ENCODE assay signal across 10 mouse cellular contexts in the genomic region with DNA sequence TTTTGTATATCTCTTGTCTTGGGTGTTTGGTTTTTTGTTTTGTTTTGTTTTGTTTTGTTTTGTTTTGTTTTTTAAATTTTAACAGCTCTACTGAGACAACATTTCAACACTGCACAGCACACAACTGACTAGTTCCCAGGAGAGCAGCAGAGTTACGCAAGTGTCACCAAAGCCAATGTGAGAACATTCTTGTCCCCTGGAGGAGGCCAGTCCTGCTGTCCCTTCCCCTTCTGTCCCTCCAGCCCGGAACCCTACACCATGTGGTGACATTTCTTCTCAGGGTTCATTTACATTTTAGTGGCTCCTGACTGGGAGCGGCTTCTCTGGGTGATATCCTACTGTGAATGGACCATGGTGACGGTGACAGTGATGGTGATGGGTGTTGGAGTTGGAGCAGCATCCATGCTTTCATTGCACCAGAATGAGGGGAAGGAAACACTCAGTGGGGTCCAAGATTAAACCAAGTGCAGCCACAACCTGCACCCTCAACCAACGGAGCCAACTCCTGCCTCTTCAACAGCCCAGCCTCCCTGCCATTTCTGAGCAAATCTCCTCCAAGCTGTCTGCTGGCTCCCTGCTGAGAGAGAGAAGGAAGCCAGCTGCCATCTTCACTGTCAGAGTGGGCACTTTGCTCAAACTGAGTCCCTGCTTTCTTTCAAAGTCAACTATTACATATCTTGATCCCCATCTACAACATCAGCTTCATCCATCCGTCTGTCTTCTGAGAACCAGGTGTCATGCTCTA. TPM values are rescaled to one million over a fixed set of nuclear protein-coding genes. Genes with fewer than 3 reads are reported as not detected.
DNase-seq lines count a peak whose midpoint lies in the region; ATAC-seq and TF ChIP-seq lines count a peak whose summit lies in the region.
"Had no signal": no experiment of that assay in that cellular context is flagged by ENCODE, and none has a peak within 500 bp of the region (broad histone marks: within the 10 kb centered on the region; RNA-seq: fewer than 3 reads in every experiment).

No protein-coding gene starts in this region.

- H3K36me3 ChIP-seq in kidney, adult 2 months (ENCODE audit: control insufficient read depth, insufficient read depth, low read length), result no peaks in the 10 kb centered on the region
- H3K36me3 ChIP-seq in heart, embryonic 14.5 days (ENCODE audit: control insufficient read depth, insufficient read depth, low read length), result no peaks in the 10 kb centered on the region
- H3K36me3 ChIP-seq: liver, embryonic 15.5 days had no signal

- DNase-seq in kidney, adult 2 months, result peak; percentile 54
- DNase-seq in kidney, adult 18-20 months, result no peak
- DNase-seq in cerebellum, postnatal 10 days, result peak; percentile 81 to 82
- DNase-seq in retina, postnatal 1 day, result no peak
- no peak for DNase-seq in thymus, postnatal 25 days
- no peak for DNase-seq in ovary, adult 18-20 months (ENCODE audit: low spot score)

- H3K9me3 ChIP-seq in heart, embryonic 14.5 days (ENCODE audit: control insufficient read depth, low read length), result no peaks in the 10 kb centered on the region
- H3K9me3 ChIP-seq: forebrain, embryonic 13.5 days; liver, embryonic 15.5 days had no signal

- H3K4me2 ChIP-seq in heart, embryonic 14.5 days (ENCODE audit: low read length), result no peak overlapping the region; the same call in 1 of the 2 replicates
- H3K4me2 ChIP-seq: forebrain, embryonic 13.5 days; liver, embryonic 15.5 days had no signal

- no peak overlapping the region for H3K27ac ChIP-seq in kidney, adult 2 months (ENCODE audit: insufficient read depth, low read depth, low read length)
- peak overlapping the region; percentile 65 to 86 for H3K27ac ChIP-seq in heart, embryonic 14.5 days (replicated peaks in 1 of 2; ENCODE audit: control insufficient read depth in 1 of 2, insufficient read depth in 1 of 2, low read depth in 2 of 2, low read length in 2 of 2)

- no peak for ATAC-seq in heart, embryonic 14.5 days (ENCODE audit: insufficient number of reproducible peaks, insufficient read depth, low FRiP score, low read depth)
- ATAC-seq in megakaryocyte, adult 5-6 weeks (ENCODE audit: poor library complexity, severe bottlenecking), result peak; percentile 54
- ATAC-seq: forebrain, embryonic 13.5 days had no signal

- TF ChIP-seq POLR2A in kidney, adult 2 months (IDR thresholded peaks at IDR 0.05; ENCODE audit: low read depth, low read length), result no peak

- 72% methylated on average over 6 of the region's 6 CpGs for WGBS in kidney, adult 2 months
- WGBS in heart, embryonic 14.5 days, result 49% methylated on average over 6 of the region's 6 CpGs

- H3K4me1 ChIP-seq in kidney, adult 2 months (ENCODE audit: control insufficient read depth, insufficient read depth, low read length), result peaks cover 5% of the 10 kb centered on the region; the same call in 1 of the 2 replicates
- peaks cover 41 to 56% of the 10 kb centered on the region in 2 experiments for H3K4me1 ChIP-seq in heart, embryonic 14.5 days (ENCODE audit: control insufficient read depth in 2 of 2, insufficient read depth in 2 of 2, low read length in 2 of 2)

- no peak for TF ChIP-seq CTCF in kidney, adult 2 months (conservative IDR thresholded peaks at IDR 0.05; ENCODE audit: insufficient read depth, insufficient read length, low read depth, low read length)

- H3K4me3 ChIP-seq in kidney, adult 2 months (ENCODE audit: insufficient read depth, low read depth, low read length), result no peak overlapping the region
- H3K4me3 ChIP-seq in heart, embryonic 14.5 days (ENCODE audit: control insufficient read depth in 1 of 2, insufficient read depth in 1 of 2, low read depth in 1 of 2, low read length in 2 of 2), result no peak overlapping the region
- H3K4me3 ChIP-seq: forebrain, embryonic 13.5 days; liver, embryonic 15.5 days had no signal

- no peaks in the 10 kb centered on the region for H3K27me3 ChIP-seq in kidney, adult 2 months (replicated peaks; ENCODE audit: control insufficient read depth, insufficient read depth, low read length)
- H3K27me3 ChIP-seq in heart, embryonic 14.5 days (ENCODE audit: control insufficient read depth, insufficient read depth, low read length), result no peaks in the 10 kb centered on the region
- H3K27me3 ChIP-seq: forebrain, embryonic 13.5 days; liver, embryonic 15.5 days had no signal

- H3K9ac ChIP-seq in heart, embryonic 14.5 days (ENCODE audit: low read length), result 0 out of 2 replicates have a peak overlapping the region, but pooled peaks have one; percentile 16
- H3K9ac ChIP-seq: liver, embryonic 15.5 days had no signal

RNA-seq across cellular contexts. Expression of gene Rasa3, which starts 32.3 kb away (rescaled TPM):
- 9.4 and 10.8 TPM in 2 replicates for polyA plus RNA-seq in kidney, adult 2 months (2012; rRNA removed)
- 20.9 and 24.9 TPM in 2 replicates for polyA plus RNA-seq in heart, embryonic 14.5 days (2014; fragmentation: Nextera tagmentation; extraction: Ambion mirVana)
- total RNA-seq in megakaryocyte, adult 5-6 weeks (2015), result 72.8 and 75.0 TPM in 2 replicates
- 159 and 164 TPM in 2 replicates for total RNA-seq in megakaryocyte, adult 5-6 weeks (2017)

Comparison
In these comparisons a context has a peak if more than half of its experiments do, and no peak if none do; other contexts are left out.
1. DNase-seq: peak in kidney, adult 2 months (single experiment) and cerebellum, postnatal 10 days (2 of 2); none in kidney, adult 18-20 months (single experiment), retina, postnatal 1 day (single experiment), thymus, postnatal 25 days (single experiment) and ovary, adult 18-20 months (single experiment).